Mouse (Mus musculus): ENCODE measurements around the gene Mcfd2. TPM values are rescaled to one million over a fixed set of nuclear protein-coding genes. Genes with fewer than 3 reads are reported as not detected.

Gene Mcfd2
- polyA plus RNA-seq, 1 experiment, result 89.1 TPM

DNA sequence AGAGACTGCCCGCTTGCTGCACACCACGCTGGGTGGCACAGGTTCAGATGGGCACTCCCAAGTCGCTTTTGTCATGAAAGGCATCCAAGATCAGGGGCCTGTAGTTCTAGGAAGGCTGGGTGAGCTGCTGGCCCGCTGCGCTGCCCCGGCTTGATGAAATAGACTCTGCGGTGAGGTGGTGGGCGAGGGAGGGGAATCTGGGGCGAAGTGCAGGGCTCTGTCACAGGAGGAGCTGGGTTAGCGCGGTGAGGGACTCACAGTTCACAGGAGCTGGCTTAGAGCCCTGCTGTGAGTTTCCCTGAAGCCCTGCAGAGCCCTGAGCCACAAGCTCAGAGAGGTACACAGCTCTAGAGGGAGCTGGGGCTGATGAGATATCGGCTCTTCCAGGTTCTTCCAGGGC lies 22.4 kb upstream of the Mcfd2 start:
- no peak for DNase-seq (ENCODE audit: low spot score)

DNA sequence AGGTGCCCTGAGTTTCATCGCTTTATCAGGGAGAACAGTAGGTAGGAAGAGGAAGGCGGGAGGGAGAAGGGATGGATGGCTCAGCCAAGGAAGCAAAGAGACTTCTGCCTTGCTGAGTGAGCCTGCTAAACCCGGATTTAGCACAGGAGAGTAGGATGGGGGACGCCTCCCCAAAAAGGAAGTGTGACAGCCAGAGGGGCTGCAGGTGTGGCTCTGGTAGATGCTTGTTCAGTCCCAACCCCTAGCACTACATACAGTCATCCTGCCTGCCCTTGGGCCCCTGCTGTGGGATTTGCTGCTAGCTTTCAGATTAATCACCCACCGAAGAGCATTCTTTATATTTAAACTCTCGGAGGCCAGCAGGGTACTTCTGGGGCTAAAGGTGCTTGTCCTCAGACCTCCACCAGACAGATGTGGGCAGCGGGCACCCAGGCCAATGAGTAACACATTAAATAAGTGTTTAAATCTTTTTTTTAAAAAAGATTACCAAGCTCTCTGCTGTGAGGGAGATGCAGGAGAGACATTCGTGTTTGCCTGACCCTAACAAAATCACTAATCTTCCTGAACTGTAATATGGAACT lies 21.6 kb upstream of the Mcfd2 start:
- DNase-seq (ENCODE audit: low spot score), result no peak

DNA sequence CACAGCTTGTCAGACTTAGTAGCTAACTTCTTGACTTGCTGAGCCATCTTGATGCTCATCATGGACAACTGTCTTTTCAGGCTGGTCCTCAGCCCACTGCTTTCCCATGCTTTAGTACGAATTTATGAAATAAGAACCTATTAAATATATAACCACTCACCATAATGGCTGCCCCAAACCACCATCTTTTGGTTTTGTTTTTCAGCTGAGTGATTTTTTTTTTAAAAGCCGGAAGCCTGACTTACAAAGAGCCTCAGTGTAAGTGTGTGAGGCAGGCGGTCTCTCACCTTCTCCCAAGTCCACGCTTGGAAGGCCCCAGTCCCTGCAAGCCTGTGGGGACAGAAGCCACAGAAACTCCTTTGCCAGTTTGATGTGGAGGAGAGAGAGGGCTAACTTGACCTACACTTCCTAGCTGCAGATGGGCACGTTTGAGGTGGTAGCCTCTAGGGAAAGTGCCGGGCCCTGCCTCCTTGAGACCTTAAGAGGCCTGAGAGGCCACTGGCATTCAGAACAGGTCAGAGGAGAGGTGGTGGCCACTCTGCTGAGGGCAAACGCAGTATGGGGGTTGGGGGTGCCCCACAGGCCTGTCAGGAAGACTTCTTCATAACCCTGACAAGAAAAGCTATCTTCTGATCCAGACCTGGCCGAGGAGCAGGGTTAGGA lies 20.9 kb upstream of the Mcfd2 start:
- DNase-seq (ENCODE audit: low spot score), result no peak

DNA sequence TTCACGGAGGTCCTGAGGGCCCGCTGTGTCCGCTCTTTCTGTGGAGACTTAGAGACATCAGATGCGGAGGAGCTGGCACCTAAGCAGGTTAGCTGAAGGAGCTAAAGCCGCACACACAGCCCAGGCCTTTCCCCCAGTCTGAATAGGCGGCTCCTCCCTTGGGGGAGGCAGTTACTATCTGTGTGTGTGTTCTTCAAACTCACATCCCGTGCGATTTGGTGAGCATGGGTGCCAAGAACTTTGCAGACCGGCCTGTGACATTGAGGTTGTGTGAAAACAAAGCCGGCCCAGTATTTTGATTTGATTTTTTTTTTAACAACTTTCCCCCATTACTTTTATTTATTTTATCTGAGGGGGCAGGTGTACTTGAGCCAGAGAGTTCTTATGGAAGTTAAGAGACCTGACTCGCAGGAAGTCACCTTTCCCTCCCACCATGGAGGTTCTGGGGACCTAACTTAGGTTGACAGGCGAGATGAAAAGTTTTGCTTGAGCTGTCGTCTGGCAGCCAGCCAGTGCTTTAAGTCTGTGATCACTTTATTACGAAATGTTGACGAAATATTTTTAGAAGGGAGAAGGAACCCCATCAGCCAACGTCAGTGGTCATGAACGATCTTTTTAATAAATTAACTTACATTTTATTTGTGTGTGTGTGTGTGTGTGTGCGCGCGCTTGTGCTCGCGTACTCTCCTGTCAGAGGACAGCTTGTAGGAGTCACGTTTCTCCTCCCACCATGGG lies 20.2 kb upstream of the Mcfd2 start:
- no peak for DNase-seq (ENCODE audit: low spot score)

DNA sequence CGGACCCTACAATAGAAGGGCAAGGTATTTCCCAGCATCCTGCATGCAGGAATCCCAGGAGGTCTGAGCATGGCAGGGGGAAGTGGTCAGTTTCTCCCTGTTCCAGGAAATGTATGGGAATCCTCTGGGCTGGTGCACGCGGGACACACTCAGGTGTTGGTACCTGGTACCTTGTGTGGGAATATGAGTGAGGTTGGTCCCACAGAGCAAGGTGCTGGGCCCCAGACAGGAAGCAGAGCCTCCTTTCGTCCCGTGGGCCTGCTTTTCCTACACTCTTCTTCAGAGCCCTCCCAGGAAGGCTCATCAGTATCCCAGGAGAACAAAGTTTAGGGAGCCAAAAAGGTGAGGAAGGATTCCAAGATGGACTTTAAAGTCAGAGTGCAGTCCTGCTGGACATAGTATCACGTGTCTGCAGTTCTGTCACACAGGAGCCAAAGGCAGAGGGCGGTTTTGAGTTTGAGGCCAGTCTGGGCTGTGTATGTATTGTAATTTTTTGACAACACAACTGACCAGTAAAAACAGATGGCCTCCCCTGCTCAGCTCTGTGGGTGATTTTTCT lies 18.8 kb upstream of the Mcfd2 start:
- no peak for DNase-seq (ENCODE audit: low spot score)

DNA sequence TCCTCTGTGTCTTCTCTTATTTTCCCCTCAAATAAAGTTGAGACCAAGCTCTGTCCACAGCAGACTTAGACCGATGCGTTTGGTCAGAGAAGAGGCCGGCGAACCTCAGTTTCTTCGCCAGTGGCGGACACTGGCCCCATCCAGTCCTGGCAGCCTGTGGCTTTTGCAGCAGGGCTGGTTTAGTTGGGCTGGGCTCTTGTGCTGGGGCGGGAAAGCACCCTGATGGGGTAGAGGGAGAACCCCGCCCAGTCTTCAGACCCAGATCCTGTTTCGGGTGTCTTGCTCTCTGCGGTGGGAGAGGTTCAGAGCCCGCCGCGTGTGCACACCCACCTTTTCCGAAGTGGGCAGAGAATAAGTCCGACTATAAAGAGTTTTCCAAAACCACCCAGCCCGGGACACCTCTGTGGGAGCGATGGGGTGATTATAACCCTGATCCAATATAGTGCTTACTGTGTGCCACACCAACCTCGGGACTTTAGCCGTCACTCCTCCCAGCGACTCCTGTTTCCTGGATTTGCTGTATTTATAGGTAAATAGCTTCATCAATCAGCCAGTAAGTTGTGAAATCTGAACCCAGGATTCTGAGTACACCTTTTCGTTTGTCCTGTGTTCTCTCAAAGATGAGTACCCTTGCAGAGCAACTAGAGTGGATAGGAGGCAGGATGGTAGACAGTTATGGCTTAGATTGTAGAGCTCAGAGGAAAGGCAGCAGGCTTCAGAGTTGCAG lies 18.2 kb upstream of the Mcfd2 start:
- DNase-seq (ENCODE audit: low spot score), result no peak

DNA sequence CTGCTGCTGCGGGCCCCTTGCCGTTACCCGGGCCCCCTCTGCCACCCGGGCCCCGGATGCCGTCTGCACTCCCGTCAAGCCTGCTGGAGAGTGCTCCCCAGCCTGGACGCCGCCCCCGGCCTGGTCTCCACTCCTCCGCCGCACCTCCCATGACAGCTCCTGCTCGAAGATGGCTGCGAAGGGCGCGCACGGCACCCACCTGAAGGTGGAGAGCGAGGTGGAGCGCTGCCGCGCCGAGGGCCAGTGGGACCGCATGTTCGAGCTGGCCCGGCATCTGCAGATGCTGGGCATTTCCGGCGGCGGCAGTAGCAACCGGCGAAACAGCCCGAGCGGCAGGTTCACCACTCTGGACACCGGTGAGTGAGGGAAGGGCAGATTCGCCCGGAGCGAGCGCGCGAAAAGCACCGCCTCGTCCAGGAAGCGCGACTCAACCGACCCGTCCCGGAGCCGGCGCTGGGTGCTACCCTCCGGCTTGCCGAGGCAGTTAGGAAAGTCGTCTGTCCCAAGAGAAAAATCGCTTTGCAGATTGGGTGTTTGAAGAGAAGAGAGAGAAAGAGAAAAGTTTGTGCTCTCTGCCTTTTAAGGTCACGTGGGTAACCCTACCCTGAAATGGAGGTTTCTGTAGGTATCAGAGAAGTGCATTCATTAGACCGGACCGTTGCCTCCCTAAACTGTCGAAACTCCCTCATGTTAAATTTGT lies 17.5 kb upstream of the Mcfd2 start:
- DNase-seq (ENCODE audit: low spot score), result peak; percentile 59

DNA sequence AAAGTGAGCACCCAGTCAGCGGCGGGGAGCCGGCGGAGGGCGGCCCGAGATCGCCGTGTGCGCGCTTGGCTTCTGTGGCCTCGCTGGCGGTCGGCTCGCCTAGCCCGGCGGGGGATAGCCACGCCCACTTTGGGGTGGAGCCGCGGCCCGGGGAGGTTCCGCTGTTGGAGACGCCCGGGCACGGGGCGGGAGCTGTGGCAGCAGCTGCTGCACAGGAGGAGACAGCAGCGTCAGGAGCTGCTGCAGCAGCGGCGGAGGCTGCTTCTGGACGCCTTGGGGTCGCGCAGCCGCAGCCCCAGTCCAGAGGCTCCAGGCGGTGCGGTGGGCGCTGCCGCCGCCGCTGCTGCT lies 16.9 kb upstream of the Mcfd2 start, which contains the start of gene Ttc7:
TSS of gene Ttc7 (plus strand) at position 181 of the 348 bp plus-strand sequence.
- DNase-seq (ENCODE audit: low spot score), result peak; percentile 97

DNA sequence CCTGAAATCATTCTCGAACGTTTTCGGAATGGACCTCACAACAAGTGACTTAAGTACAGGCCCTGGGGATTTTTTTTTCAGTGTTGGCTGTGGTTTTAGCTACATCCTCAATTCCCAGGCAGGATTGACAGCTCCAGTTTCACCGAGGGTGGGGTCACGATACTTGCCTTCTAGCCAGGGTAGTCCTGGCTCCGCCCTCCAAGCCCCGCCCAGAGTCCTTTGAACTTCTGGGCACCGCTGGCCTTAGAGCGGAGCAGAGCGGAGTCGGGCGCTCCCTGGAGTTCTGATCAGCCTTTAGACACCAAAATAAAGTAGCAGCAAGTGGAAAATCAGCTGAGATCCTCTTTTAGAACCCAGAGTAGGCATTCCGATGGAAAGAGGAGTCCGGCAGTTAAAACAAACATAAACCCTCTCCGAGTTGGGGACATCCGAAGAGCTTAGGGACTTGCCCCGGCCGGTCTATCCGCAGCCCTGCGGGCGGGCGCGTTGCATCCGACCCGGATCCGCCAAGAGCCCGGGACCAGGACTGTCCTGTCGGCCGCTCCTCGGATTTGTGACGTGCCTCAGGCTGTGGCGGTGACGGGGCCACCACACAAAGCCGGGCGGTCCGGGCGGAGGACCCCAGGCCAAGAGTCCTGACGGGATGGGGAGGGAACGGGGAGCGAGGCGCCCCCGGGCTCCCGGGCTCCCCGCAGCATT lies 16.4 kb upstream of the Mcfd2 start:
- DNase-seq (ENCODE audit: low spot score), result peak; percentile 73

DNA sequence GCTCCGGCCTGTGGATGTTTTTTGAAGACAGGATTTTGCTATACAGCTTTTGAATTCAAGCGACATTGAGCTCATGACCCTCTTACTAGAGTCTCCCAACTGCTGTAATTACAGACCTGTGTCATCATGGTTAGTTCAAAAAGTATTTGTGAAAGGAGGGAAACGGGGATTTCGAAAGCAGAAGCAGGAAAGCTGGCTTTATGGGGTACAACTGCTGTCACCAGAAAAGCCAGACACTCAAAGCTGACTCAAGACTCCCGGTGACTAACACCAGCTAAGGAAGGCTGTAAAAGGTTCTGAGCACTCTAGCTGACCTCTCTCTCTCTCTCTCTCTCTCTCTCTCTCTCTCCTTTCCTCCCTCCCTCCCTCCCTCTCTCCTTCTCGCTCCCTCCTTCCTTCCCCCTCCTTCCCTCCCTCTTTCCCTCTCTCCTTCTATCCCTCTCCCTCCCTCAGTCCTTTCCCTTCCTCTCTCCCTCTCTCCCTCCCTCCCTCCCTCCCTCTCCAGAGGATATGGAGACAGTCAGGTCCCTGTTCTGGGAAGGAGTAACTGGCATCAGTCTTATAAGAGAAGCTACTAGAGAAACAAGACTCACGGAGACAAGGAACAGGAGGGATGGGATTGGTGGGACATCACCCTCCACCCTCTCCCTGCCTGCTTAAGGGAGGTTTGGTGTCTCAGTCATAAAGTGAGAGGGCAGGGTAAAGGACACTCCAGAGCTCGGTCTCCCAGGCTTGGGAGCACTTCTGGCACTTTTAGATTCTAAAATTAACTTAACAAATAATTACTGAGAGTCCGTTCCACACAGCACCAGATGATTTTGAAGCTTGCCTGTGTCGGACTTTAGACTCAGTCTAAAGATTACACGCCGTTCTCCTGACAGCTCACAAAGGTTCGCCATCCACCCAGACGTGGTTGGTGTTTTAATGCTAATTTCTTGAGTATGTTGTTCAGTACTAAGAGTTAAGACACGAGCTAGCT lies 9.9 kb upstream of the Mcfd2 start:
- no peak for DNase-seq (ENCODE audit: low spot score)

DNA sequence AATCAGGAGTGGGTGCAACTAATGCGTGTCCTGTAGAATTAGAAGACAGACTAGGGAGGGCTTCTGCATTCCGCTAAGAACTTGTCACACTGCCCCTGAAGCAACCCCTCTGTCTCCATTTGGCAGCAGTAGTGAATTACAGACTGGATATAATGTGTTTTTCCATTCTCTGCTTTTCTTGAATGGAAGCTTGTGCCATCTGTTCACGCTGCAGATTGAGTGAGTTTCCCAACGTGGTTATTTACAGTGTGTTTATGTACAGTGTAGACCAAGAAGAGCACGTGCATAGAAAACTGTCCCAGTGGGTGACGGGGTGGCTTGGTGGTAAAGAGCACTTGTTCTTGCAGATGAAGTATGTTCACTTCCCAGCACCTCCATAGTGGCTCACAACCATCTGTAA lies 3.7 kb upstream of the Mcfd2 start:
- no peak for DNase-seq (ENCODE audit: low spot score)

DNA sequence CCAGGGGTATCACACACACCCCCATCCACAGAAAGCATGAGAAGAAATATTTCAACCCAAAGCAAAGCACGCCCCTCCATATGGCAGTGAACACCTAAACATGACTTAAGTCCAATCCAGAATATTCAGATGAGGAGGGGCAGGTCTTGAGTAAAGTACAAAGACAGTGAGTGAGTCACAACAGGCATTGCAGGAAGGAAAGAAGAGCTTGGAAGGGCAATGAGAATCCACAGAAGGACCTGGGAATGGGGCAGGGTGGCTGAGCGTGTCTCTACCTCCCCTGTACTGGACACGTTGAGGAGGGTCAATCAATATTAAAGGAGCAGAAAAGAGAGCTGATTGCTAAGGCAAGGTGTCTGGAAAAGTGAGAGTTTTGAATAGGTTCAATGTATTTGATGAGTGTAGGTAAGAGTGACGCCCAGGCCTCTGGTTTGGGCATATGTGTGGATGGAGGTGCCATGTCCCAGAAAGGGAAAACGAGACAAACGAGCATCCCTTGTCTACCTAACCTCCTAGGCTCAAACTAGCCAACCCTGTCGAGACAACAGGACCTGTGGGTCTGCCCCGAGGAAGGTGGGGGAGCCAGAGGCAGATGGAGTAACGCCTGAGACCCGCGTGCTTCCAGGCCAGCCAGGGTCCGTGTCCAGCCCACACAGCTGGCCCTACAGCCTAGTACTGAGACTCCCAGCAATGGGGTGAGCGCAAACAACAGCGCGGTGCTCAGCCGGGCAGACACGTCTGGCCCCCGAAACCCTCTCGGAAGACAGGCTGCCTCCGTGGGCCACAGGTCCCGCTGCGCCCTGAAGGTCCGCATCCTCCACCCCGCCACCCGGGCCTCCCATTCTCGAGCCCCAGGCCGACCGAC lies 576 bp downstream of the Mcfd2 start:
- no peak for DNase-seq (ENCODE audit: low spot score)

DNA sequence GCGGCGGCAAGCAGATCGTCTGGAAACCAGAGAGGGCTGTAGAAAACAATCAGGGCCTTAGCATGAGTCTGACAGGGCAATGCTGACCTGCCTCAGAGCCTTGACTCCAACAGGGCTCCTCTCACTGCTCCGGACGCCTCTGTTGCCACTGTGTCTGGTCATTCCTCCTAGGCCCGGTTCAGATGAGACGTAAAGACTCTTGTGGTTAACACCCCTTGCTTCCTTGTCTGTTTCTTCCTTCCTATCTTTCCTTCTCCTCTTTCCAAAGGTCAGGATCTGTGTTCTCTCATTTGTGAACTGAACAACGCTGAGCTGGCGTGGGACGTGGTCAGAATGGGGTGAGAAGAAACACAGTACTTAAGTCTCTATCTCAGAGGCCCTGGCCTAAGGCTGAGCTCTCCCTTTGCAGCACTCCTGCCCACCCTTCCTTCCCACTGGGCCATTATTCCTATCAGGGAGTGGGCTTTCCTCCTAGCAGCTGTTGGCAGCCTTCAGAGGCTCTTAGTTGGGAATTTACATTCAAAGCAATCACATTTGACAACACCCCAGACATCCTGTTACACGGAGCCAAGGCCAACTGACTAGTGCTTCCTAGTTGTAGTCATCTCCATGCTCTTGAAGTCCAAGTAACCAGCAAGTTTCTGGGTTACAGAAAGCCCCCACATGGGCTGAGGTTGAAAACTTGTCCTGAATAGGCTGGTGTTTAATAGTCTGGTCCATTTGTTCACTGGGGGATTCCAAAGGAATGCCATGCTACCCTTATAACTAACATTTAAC lies 1.5 kb downstream of the Mcfd2 start:
- DNase-seq (ENCODE audit: low spot score), result no peak

DNA sequence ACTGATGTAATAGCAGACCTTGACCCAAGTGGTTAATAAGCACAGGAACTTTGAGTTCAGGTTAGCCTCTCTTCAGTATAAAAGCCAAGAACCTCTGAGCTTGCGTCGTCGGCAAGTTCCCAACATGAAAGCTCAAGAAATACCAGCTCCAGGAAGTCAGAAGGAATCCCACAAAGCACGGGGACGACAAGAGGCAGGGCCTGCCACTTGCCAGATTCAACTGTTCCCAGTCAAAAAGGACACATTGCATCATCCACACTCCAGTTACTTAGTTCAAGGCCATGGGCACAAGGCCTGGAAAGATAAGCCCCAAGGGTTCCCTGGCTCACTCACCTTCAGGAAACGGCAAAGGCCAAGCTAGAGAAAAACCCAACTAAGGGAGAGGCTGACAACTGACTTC lies 2.3 kb downstream of the Mcfd2 start:
- DNase-seq (ENCODE audit: low spot score), result no peak

DNA sequence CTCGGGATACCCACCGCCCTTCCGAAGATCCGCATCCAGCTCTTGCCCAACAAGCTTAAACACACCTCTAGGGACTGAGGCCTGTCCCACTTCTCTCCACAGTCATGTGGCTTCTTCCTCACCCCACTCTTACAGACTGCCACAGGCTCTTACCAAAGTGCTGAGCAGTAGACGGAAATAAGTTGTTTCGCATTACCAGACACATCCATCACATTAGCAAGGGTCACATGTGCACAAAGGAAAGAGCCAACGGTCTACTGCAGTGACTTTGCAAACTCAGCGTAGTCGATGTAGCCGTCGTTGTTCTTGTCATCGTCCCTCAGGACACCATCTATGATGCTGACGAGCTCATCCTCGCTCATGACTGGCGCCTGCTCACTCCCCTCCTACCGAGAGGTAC lies 10.1 kb downstream of the Mcfd2 start:
- no peak for DNase-seq (ENCODE audit: low spot score)

DNA sequence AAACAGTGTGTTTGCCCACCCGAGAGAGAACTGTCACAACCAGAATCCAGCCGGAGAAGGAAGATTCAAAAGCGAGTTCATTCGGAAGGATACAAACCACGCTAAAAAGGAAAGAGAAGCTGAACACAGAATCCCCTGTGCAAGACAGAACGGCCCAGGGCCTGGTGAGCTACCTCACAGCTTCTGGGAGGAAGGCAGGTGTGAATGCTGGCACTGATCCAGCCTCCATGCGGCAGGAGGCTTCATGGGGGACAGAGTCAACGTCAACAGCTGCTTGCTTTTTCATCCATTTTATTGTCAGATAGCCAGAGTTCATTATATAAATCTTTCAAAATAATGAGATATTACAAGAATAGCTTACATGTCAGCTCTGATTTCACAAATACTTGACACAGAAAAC lies 11.4 kb downstream of the Mcfd2 start:
- DNase-seq (ENCODE audit: low spot score), result no peak

DNA sequence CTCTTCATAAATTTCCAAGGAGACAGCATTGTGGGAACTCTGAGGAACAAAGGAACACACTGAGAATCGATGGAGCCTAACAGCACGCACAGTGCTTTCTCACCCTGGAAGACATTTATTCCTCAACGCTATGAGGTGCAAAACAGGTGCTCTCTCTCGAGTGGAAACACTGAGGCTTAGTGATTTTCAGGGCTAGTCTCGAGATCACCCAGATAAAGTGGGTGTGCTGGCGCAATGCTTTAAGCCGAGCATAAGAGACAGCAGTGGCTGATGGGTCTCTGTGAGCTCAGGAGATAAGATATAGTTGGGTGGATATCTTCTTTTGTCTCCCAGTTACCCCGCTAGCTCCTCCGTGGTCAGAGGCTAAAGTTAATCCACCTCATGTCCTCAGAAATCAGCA lies 19.6 kb downstream of the Mcfd2 start:
- no peak for DNase-seq (ENCODE audit: low spot score)

DNA sequence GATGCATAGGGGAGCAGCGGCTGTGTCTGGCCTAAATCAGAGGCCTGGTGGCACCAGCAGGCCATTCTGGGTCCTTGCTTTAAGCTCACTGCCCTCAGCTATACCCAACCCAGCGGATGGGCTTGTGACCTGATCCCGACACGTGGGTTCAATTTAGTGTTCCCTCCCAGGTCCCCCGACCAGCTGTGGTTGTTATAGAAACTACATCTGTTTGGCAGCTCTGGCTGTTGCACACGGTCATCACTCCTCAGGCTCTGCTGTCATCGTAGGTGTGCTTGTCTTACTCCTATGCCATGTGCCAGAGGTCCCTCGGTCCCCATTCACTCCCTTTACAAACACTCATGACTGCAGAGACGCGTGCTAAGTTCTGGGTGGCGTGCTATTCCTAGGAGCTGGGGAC lies 27.9 kb downstream of the Mcfd2 start:
- DNase-seq (ENCODE audit: low spot score), result peak; percentile 6

Data from urinary bladder, adult 2 months (tissue).